Mouse (Mus musculus) adrenal gland, adult 2 months (tissue): ENCODE measurements around the gene Map4k3. TPM values are rescaled to one million over a fixed set of nuclear protein-coding genes. Genes with fewer than 3 reads are reported as not detected.
A peak's percentile ranks its signal among the peaks of the same experiment; 100 is the strongest.
"Not testable (repeated sequence)": the region's sequence is repeated elsewhere in the genome, so short reads cannot be mapped to it uniquely, and the experiment has no call there.

ENCODE experiments used
- DNase-seq: peaks from one replicate; pipeline ENCODE4 v3.0.0; 2021
- long read RNA-seq: library from polyadenylated mRNA; stranded (forward); transcript quantifications from one replicate; pipeline ENCODE4 v2.0.0, GENCODE M21; 2021
- polyA plus RNA-seq: library from polyadenylated mRNA; depleted of rRNA; stranded (reverse); fragments of >200 nt; gene quantifications from 2 replicates; pipeline ENCODE4 v1.2.3, GENCODE M21; 2012; rRNA removed
- total RNA-seq, 2 experiments: library from RNA; stranded (reverse); gene quantifications; 2 replicates each; pipeline ENCODE4 v1.2.3; 2021

Map4k3 gene
- total RNA-seq (10 to 100 TPM; 38.0 to 46.4 TPM), polyA plus RNA-seq (46.5 and 47.2 TPM in 2 replicates)
- long read RNA-seq, full-length matches to known transcripts, result 18 of 34 reads
- long read RNA-seq, partial matches to known transcripts, result 3 of 34 reads
- long read RNA-seq, other reads (novel, unspliced or antisense), result 13 of 34 reads

DNA sequence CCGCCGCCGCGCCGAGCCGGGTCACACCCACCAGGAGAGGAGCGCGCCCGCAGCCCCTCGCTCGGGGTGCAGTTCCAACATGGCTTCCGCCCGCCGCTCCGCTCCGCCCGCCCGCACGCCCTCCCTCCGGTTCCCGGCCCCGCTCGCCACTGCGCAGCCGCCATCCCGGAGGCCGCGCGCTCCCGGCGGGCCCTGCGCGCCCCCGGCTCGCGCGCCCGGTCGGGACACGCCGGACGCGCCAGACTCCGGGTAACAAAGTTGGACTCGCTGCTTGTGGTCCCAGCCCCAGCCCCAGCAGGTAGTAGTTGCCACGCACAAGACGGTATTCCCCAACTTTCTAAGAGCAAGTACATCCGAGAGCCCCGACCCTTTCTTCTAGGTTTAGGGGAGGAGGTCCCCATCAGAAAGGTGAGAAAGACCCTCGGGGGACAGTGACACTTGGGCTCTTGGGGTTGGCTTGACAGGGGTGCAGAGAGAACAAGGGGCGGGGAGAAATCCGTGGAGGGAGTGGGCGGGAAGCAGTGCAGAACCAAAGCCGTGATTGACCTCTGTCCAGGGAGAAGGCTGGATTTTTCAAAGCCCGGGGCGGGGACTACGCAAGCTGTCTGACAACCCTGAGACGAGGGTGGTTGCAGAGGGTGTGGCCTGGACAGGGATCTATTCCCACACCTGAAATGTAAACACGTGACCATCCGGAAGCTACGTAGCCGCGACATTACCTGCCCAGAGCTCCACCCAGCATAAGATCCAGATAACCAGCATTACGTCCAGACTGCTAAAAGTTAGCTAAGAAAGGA is at the start of gene Map4k3:
TSS of gene Map4k3 (minus strand) at position 424 of the 797 bp plus-strand sequence.
- DNase-seq, result peak; percentile 94

GRCm38 (mm10) chr17:80777581-80777980 is 49.3 kb upstream of the Map4k3 start:
- no peak for DNase-seq

DNA sequence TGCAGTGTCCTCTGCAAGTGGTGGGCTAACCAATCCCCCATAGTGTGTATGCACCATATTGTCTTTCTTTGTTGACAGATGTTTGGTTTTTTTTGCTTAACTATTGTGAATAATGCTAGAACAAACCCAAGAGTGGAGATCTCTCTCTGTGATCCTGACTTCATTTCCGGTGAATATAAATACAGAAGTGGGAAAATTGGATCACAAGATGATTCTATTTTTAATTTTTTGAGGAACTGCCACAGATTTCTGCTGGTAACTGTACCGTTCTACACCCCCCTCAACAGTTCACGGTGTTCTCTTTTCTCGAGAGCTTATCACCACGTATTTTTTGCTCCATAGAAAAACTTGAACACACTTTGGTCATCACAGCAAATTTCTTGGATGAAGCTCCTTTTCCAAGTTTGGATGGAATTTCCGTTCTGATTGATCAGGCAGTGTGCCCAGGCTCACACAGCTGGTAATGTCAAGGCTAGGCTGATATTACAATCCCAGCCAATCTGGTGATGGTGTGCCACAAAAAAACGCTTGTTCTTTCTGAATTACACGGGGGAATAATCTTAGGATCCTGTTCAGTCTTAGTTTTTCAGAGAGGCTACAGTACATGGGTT is 47.0 kb upstream of the Map4k3 start:
- DNase-seq, result peak; percentile 82

- DNase-seq, result no peak
These were observed 44.5 kb upstream of the Map4k3 start for GRCm38 (mm10) chr17:80772545-80773453.

DNA sequence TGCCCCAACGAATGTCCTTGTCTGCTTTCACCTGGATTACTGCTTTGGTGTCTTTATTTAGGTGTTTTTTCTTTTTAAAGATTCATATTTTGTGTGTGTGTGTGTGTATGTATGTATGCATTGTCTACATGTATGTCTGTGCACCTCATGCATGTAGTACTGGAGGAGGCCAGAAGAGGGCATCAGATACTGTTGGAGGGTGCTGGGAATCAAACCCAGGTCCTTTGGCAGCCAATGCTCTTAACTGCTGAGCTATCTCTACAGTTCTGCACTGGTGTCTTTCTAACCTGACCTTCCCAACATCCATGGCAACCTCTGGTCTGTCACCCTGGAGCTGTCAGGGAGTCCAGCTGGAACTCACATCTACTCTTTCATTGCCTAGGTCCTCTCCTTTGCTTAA is 41.8 kb upstream of the Map4k3 start:
- DNase-seq, result no peak

DNA sequence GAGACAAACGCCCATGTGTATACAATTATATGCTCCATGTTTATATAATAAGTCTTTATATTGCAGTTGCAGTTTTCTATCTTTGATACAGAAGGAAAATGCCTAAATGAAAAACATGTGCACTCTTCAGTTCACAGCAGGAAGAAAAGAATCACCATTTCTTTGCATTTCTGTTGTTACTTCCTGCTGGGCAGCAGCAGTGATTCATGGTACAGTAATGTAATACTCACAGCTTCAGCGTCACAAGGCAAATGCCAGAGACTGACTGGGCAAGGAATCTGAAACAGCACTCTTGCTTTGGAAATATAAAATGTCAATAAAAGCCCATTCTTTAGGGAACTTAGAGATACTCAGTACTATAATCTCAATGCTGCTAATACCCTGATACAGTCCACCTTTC is 36.9 kb upstream of the Map4k3 start:
- peak; percentile 42 for DNase-seq

DNA sequence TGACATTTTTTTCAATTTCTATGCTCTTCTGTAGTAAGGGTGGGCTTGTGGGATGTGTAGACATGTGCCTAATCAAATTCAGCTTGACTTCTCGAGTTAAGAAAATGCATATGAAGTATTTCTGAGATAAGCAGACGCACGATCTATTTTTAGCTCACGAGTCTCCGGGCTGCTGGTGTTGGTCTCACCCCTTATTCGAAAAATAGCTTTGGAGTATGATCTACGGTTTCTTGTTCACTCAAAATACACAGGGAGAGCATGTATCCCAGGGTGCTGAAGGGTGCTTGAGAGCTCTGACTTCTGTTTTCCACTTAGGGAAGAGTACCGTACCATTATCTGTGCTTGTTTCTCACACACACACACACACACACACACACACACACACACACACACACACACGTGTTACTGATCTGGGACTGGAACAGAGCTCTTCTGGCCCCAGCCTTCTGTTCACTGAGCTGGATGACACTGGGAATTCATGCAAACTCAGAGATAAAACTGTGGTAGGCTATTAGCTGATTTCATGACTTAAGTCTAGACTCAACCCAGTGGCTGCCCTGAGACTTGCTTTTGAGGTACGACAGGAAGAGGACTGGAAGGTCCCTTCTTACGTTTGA is 34.9 kb upstream of the Map4k3 start:
- no peak for DNase-seq

GRCm38 (mm10) chr17:80762391-80763040 is 34.2 kb upstream of the Map4k3 start:
- DNase-seq, result peak; percentile 18

GRCm38 (mm10) chr17:80761191-80761590 is 32.9 kb upstream of the Map4k3 start:
- not testable (repeated sequence) for DNase-seq

- DNase-seq, result peak; percentile 28
These were observed 32.3 kb upstream of the Map4k3 start for GRCm38 (mm10) chr17:80760344-80761145.

DNA sequence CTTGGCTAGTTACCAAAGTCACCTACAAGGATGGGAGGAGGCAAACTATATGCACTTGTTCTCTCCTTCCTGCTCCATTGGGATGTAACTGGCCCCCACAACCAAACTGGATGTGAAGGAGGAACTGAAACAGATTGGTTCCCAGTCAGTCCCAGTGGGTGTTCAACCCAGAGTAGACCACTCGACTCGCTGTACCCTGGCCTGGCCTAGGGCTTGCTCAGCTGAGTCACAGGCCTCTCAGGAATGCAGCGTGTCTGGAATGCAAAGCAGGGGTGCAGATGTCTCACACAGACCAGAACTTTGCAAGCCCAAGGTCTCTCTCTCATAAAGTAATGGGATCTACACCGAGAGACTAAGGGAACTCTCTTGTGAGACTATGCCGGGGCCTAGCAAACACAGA is 27.8 kb upstream of the Map4k3 start:
- peak; percentile 61 for DNase-seq

DNA sequence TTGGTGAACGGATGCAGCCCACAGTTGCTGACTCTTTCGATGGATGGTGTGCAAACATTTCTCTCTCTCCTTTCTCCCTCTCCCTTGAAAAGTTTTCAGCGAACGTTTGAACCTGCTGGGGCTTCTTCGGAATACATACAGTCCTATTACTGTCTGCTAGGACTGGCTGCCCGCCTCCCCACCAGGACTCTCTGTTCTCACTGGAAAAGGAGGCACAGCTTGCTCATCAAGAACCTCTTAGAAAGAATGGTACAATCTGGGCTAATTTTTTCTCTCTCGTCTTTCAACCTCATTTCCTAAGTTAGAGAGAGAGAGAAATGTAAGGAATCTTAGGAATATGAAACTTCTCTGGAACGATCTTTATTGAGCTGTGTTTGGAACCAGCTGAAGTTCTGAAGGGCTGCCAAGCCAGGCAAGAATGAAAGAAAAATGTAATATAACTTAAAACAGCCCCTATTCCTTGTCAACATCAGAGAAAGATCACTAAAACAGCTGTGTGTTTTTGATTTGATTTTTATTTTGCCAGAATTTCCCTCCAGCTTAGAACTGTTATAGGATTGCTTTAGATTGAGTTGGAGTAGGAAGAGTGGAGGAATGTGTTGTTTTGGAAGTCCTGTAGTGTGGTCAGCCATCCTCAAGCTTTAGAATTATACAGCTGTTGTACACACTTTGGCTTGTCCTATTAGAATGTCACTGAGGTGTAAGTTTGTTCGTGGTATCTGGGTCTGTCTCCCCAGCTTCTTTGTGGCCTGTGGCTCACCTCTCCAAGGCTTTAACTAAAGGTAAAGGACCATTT is 27.0 kb upstream of the Map4k3 start:
- no peak for DNase-seq

- peak; percentile 47 for DNase-seq
These were observed 26.3 kb upstream of the Map4k3 start for GRCm38 (mm10) chr17:80754589-80754988.

DNA sequence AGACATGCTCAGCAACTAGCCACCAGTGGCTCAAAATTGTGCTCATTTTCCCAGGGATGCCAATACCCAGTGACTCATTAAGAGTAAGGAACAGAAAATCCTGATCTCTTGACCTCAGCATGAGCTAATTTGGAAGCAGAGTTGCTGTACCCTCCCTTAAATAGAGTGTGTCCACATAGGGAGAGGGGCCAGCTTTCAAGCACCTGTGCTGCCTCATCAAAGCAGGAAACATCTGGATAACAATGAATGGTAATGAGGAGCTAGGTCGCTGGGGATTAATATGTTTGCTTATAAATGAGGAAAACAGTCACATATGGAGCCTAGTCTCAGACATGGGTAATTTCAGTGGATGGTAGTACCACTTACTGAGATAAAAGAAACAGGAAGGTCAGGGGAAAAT is 24.2 kb upstream of the Map4k3 start:
- DNase-seq, result no peak

DNA sequence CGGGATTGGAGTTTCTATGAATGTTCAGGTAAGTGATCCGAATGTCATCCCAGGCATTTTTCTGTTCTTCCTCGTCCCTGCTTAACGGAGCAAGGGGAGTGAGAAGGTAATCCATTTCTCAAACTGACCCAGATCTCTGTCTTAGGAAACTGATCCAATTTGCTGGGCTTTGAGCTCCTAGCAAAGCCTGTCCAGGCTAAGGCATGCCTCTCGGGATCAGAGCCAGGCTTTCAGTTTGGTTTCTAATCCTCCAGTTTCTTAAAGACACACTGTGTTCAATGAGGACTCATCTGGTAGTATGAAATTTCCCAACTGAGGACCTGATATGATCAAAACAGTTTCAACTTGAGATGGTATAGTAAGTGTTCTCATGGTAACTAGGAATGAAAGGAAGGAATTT is 11.1 kb upstream of the Map4k3 start:
- no peak for DNase-seq

GRCm38 (mm10) chr17:80734700-80735099 is 6.4 kb upstream of the Map4k3 start:
- DNase-seq, result no peak

GRCm38 (mm10) chr17:80733121-80733800 is 5.0 kb upstream of the Map4k3 start:
- DNase-seq, result no peak

GRCm38 (mm10) chr17:80732256-80732655 is 4.0 kb upstream of the Map4k3 start:
- no peak for DNase-seq

DNA sequence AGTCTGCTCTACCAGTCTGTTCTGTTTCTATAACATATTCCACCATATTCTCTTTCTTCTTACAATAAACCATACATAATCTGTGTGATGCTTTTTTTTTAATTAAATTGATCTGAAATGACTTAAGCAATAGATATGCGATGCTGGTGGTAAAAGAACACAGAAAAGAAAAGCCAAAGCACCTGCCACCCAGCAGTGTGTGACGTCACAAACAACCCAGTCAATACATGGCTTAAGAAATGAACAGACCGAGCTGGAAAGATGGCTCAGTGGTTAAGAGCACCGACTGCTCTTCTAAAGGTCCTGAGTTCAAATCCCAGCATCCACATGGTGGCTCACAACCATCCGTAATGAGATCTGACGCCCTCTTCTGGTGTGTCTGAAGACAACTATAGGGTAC is 2.0 kb upstream of the Map4k3 start:
- not testable (repeated sequence) for DNase-seq
